Mouse (Mus musculus) hindbrain, embryonic 10.5 days (tissue): Measurements from ENCODE around the gene Cypt14. TPM values are rescaled to one million over a fixed set of nuclear protein-coding genes. Genes with fewer than 3 reads are reported as not detected.
"Not testable (repeated sequence)": the region's sequence is repeated elsewhere in the genome, so short reads cannot be mapped to it uniquely, and the experiment has no call there.

Experiments
- DNase-seq: peaks from one replicate; pipeline ENCODE4 v3.0.0-alpha.2; 2017; ENCODE audit warnings: low spot score
- H3K27ac ChIP-seq: fragments of 300-500 bp; sonication (generic); 2 replicates; pipeline ENCODE4 v1.5.1; 2016; ENCODE audit warnings: mild to moderate bottlenecking, moderate library complexity
- H3K27me3 ChIP-seq: fragments of 300-500 bp; sonication (generic); 2 replicates; pipeline ENCODE4 v1.6.1; 2016; ENCODE audit warnings: mild to moderate bottlenecking; ENCODE audit not compliant: poor library complexity, insufficient read depth, severe bottlenecking
- H3K36me3 ChIP-seq: fragments of 300-500 bp; sonication (generic); 2 replicates; pipeline ENCODE4 v1.6.1; 2016; ENCODE audit warnings: mild to moderate bottlenecking, moderate library complexity
- H3K4me1 ChIP-seq: fragments of 300-500 bp; sonication (generic); replicated peaks from 2 replicates; pipeline ENCODE4 v1.6.1; 2016; ENCODE audit warnings: mild to moderate bottlenecking
- H3K4me3 ChIP-seq: fragments of 300-500 bp; sonication (generic); 2 replicates; pipeline ENCODE4 v1.5.1; 2016; ENCODE audit warnings: mild to moderate bottlenecking, moderate library complexity
- H3K9me3 ChIP-seq: fragments of 300-500 bp; sonication (generic); 2 replicates; pipeline ENCODE4 v1.6.1; 2016; ENCODE audit warnings: mild to moderate bottlenecking, moderate library complexity
- WGBS: fragments of 180-500 bp; shearing (Covaris S2); methylation state at CpG from one replicate; pipeline ENCODE4 v1.1.7; 2016; 5-methylcytosine and 5-hydroxymethylcytosine counted together
- polyA plus RNA-seq: library from polyadenylated mRNA; unstranded; fragments of >200 nt; fragmentation: Nextera tagmentation; extraction: Ambion mirVana; gene quantifications from 2 replicates; pipeline ENCODE4 v1.2.1, GENCODE M21; 2016

The Cypt14 gene
- not detected in 2 replicates for polyA plus RNA-seq

DNA sequence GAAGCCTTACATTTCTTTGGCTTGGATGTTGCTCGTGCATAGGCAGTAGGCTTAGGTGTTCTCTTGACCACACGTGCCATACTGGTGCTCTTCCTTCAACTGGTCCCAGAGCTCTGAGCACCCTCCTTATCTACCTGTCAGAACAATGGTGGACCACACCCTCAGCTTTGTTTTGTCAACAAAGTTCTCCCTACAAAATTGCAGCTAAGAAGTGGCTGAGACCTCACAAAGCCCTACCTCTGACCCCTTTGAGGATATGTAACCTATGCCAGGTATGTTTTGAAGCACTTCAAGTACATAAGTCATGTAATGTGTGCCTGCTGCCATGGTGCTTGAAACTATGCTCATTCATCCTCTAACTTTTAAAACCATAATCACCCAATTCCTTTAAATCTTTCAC lies at the start of gene Cypt14:
Cypt14 (minus strand) TSS at position 101 of the 400 bp plus-strand sequence.
- WGBS = 77% methylated on average over 2 of the region's 2 CpGs
- H3K4me1 ChIP-seq, DNase-seq, H3K27ac ChIP-seq, H3K27me3 ChIP-seq, H3K4me3 ChIP-seq, H3K9me3 ChIP-seq, H3K36me3 ChIP-seq: not testable (repeated sequence)
